Mouse (Mus musculus): ENCODE results near the gene Gm10972. TPM values are rescaled to one million over a fixed set of nuclear protein-coding genes. Genes with fewer than 3 reads are reported as not detected.

Gene Gm10972
- total and polyA plus RNA-seq, 3 experiments = not detected

GRCm38 (mm10) chr3:94624281-94624680, 18.6 kb upstream of the Gm10972 start:
- Histone ChIP-seq H3K4me1 (ENCODE audit: control insufficient read depth in 1 of 2, insufficient read depth in 2 of 2, low read length in 2 of 2) (no peaks in the 10 kb centered on the region), H3K27me3 (ENCODE audit: control insufficient read depth in 1 of 2, insufficient read depth in 2 of 2, low read length in 2 of 2) (no peaks in the 10 kb centered on the region), H3K4me3 (ENCODE audit: control insufficient read depth in 1 of 2, insufficient read depth in 1 of 2, low read depth in 2 of 2, low read length in 2 of 2) (no peak overlapping the region), H3K79me2 (ENCODE audit: control insufficient read depth, insufficient read depth, low read length, poor library complexity) (no peaks in the 10 kb centered on the region), H3K27ac (ENCODE audit: control insufficient read depth, low read depth, low read length) (no peak overlapping the region), H3K36me3 (ENCODE audit: control insufficient read depth in 1 of 2, insufficient read depth in 2 of 2, low read length in 2 of 2) (no peaks in the 10 kb centered on the region), H3K9me3 (replicated peaks; ENCODE audit: insufficient read depth, low read length) (no peaks in the 10 kb centered on the region), H3K9ac (ENCODE audit: control insufficient read depth, low read depth, low read length, poor library complexity, severe bottlenecking) (no peak overlapping the region)
- DNase-seq (ENCODE audit: low read depth, low spot score) = no peak
- TF ChIP-seq E2F4 (IDR thresholded peaks at IDR 0.05; ENCODE audit: borderline replicate concordance, low read depth, low read length) (no peak), RAD21 (IDR thresholded peaks at IDR 0.05; ENCODE audit: low read depth, low read length) (no peak), NRF1 (IDR thresholded peaks at IDR 0.05; ENCODE audit: insufficient read depth, low read depth, low read length, poor library complexity, severe bottlenecking) (no peak), MAZ (IDR thresholded peaks at IDR 0.05; ENCODE audit: low read depth, low read length) (no peak), MYC (IDR thresholded peaks at IDR 0.05; ENCODE audit: low read depth, low read length) (no peak), HCFC1 (IDR thresholded peaks at IDR 0.05; ENCODE audit: low read depth, low read length) (no peak), POLR2AphosphoS2 (IDR thresholded peaks at IDR 0.05; ENCODE audit: low read length) (no peak), ZNF384 (IDR thresholded peaks at IDR 0.05; ENCODE audit: low read depth, low read length) (no peak), KAT2A (conservative IDR thresholded peaks at IDR 0.05; ENCODE audit: low read depth, low read length) (no peak), BHLHE40 (IDR thresholded peaks at IDR 0.05; ENCODE audit: borderline replicate concordance, low read depth, low read length) (no peak), ELF1 (IDR thresholded peaks at IDR 0.05; ENCODE audit: low read depth, low read length) (no peak), POLR2A (IDR thresholded peaks at IDR 0.05; ENCODE audit: control insufficient read depth in 1 of 2, insufficient read depth in 1 of 2, low read depth in 1 of 2, low read length in 2 of 2, poor library complexity in 1 of 2) (no peak), MYB (IDR thresholded peaks at IDR 0.05; ENCODE audit: low read depth, low read length) (no peak)

GRCm38 (mm10) chr3:94628712-94629111, 14.2 kb upstream of the Gm10972 start:
- no peak overlapping the region for H3K4me3 ChIP-seq (ENCODE audit: control insufficient read depth in 1 of 2, insufficient read depth in 1 of 2, low read depth in 2 of 2, low read length in 2 of 2)
- no peak for TF ChIP-seq MEF2A (IDR thresholded peaks at IDR 0.05; ENCODE audit: extremely low read depth, insufficient replicate concordance, low read depth, low read length, poor library complexity, severe bottlenecking)
- no peak for TF ChIP-seq POLR2AphosphoS2 (IDR thresholded peaks at IDR 0.05; ENCODE audit: low read length)
- no peak for TF ChIP-seq POLR2A (IDR thresholded peaks at IDR 0.05; ENCODE audit: control insufficient read depth in 1 of 2, insufficient read depth in 1 of 2, low read depth in 1 of 2, low read length in 2 of 2, poor library complexity in 1 of 2)
- TF ChIP-seq NRF1 (IDR thresholded peaks at IDR 0.05; ENCODE audit: insufficient read depth, low read depth, low read length, poor library complexity, severe bottlenecking) = no peak
- no peak for TF ChIP-seq TCF12 (IDR thresholded peaks at IDR 0.05; ENCODE audit: low read depth, low read length)
- no peak for TF ChIP-seq MXI1 (IDR thresholded peaks at IDR 0.05; ENCODE audit: low read depth, low read length)
- no peak for TF ChIP-seq SMC3 (IDR thresholded peaks at IDR 0.05; ENCODE audit: low read depth, low read length)
- TF ChIP-seq NELFE (IDR thresholded peaks at IDR 0.05; ENCODE audit: low read depth, low read length) = no peak
- no peak overlapping the region for H3K9ac ChIP-seq (ENCODE audit: control insufficient read depth, low read depth, low read length, poor library complexity, severe bottlenecking)
- H3K36me3 ChIP-seq (ENCODE audit: control insufficient read depth in 1 of 2, insufficient read depth in 2 of 2, low read length in 2 of 2) = no peaks in the 10 kb centered on the region
- H3K27ac ChIP-seq (ENCODE audit: control insufficient read depth, low read depth, low read length) = no peak overlapping the region
- H3K9me3 ChIP-seq (replicated peaks; ENCODE audit: insufficient read depth, low read length) = no peaks in the 10 kb centered on the region
- no peaks in the 10 kb centered on the region for H3K79me2 ChIP-seq (ENCODE audit: control insufficient read depth, insufficient read depth, low read length, poor library complexity)
- H3K27me3 ChIP-seq (ENCODE audit: control insufficient read depth in 1 of 2, insufficient read depth in 2 of 2, low read length in 2 of 2) = no peaks in the 10 kb centered on the region
- no peak for DNase-seq (ENCODE audit: low read depth, low spot score)
- no peaks in the 10 kb centered on the region for H3K4me1 ChIP-seq (ENCODE audit: control insufficient read depth in 1 of 2, insufficient read depth in 2 of 2, low read length in 2 of 2)

Data from MEL (cell line).